Mouse (Mus musculus): Measurements from ENCODE around the gene Arhgdib.

GRCm38 (mm10) chr6:136947716-136948115 lies 6.0 kb upstream of the Arhgdib start:
- TF ChIP-seq POLR2A (IDR thresholded peaks at IDR 0.05; ENCODE audit: control insufficient read depth, extremely low read depth, insufficient read depth, low read length, poor library complexity) = no peak
- TF ChIP-seq CTCF (IDR thresholded peaks at IDR 0.05; ENCODE audit: borderline replicate concordance, control insufficient read depth, extremely low read depth, insufficient read depth, low read length, poor library complexity) = no peak
